13 mouse cellular contexts compared by ENCODE assay signal in the genomic region with DNA sequence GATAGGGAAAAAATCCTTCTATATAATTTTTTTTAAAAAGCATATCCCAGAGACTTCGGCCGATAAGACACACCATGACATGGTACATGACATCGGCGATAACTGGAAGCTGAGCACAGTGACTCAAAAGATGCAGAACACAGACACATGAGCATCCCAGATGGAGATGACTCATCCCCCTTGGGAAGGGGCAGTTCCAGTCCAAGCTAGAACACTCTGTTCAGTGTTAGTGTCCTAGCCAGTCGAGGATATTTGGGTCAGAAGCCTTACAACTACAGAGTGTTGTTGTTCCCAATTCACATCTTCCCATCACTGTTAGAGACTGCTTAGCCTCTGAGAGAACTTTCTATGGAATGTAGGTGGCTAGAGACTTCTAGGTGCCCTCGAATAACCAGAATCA. TPM values are rescaled to one million over a fixed set of nuclear protein-coding genes. Genes with fewer than 3 reads are reported as not detected.
DNase-seq lines count a peak whose midpoint lies in the region; ATAC-seq and TF ChIP-seq lines count a peak whose summit lies in the region.
"Had no signal": no experiment of that assay in that cellular context is flagged by ENCODE, and none has a peak within 500 bp of the region (broad histone marks: within the 10 kb centered on the region; RNA-seq: fewer than 3 reads in every experiment).

No protein-coding gene starts in this region.

- DNase-seq in adrenal gland, adult 2 months, result peak; percentile 8
- no peak for DNase-seq in adrenal gland, postnatal 25 days
- peak; percentile 11 for DNase-seq in left cerebral cortex, adult 11 months (ENCODE audit: low spot score)
- no peak for DNase-seq in left cerebral cortex, adult 8-10 months (ENCODE audit: low spot score in 2 of 2)
- peak; percentile 84 for DNase-seq in adipocyte (ENCODE audit: low spot score)
- DNase-seq in heart, postnatal 0 days (ENCODE audit: low spot score), result peak; percentile 25
- DNase-seq in stomach, postnatal 0 days (ENCODE audit: low spot score), result no peak
- DNase-seq: right cerebral cortex, postnatal 25 days; thymus, adult 18-20 months had no signal

- H3K4me1 ChIP-seq in heart, postnatal 0 days (ENCODE audit: control insufficient read depth, insufficient read depth), result no peaks in the 10 kb centered on the region
- no peaks in the 10 kb centered on the region for H3K4me1 ChIP-seq in stomach, postnatal 0 days (replicated peaks; ENCODE audit: control insufficient read depth, insufficient read depth)
- H3K4me1 ChIP-seq in midbrain, embryonic 13.5 days (replicated peaks), result peaks cover 13% of the 10 kb centered on the region

- WGBS in heart, postnatal 0 days, result 69% methylated on average over 6 of the region's 6 CpGs
- WGBS in stomach, postnatal 0 days, result 79% methylated on average over 6 of the region's 6 CpGs
- 92% methylated on average over 6 of the region's 6 CpGs for WGBS in midbrain, embryonic 13.5 days

- TF ChIP-seq EP300 in heart, postnatal 0 days (IDR thresholded peaks at IDR 0.05; ENCODE audit: low read depth), result peak; percentile 49; the same call in 1 of the 2 replicates
- TF ChIP-seq EP300 in stomach, postnatal 0 days (optimal IDR thresholded peaks at IDR 0.05), result no peak

- H3K36me3 ChIP-seq in heart, postnatal 0 days (replicated peaks; ENCODE audit: control insufficient read depth, insufficient read depth, low read length), result no peaks in the 10 kb centered on the region
- H3K36me3 ChIP-seq in stomach, postnatal 0 days (ENCODE audit: control insufficient read depth, insufficient read depth, low read length), result no peaks in the 10 kb centered on the region
- H3K36me3 ChIP-seq in midbrain, embryonic 13.5 days, result no peaks in the 10 kb centered on the region
- H3K36me3 ChIP-seq: limb, embryonic 15.5 days had no signal

- ATAC-seq in heart, postnatal 0 days (ENCODE audit: insufficient read depth, low read depth), result peak; percentile 53
- ATAC-seq in stomach, postnatal 0 days (ENCODE audit: low FRiP score, low TSS enrichment), result no peak
- ATAC-seq in midbrain, embryonic 13.5 days, result no peak
- ATAC-seq: Patski had no signal

- H3K9ac ChIP-seq in heart, postnatal 0 days (replicated peaks; ENCODE audit: low read depth, low read length), result no peak overlapping the region
- no peak overlapping the region for H3K9ac ChIP-seq in stomach, postnatal 0 days (ENCODE audit: low read length)
- H3K9ac ChIP-seq in midbrain, embryonic 13.5 days (replicated peaks), result no peak overlapping the region
- H3K9ac ChIP-seq: limb, embryonic 15.5 days had no signal

- no peaks in the 10 kb centered on the region for H3K9me3 ChIP-seq in heart, postnatal 0 days (replicated peaks; ENCODE audit: control insufficient read depth, low read length)
- H3K9me3 ChIP-seq in stomach, postnatal 0 days (ENCODE audit: control insufficient read depth, low read length), result no peaks in the 10 kb centered on the region
- no peaks in the 10 kb centered on the region for H3K9me3 ChIP-seq in midbrain, embryonic 13.5 days
- H3K9me3 ChIP-seq: limb, embryonic 15.5 days had no signal

- H3K27ac ChIP-seq in heart, postnatal 0 days (ENCODE audit: low read depth), result peak overlapping the region; percentile 30; the same call in 1 of the 2 replicates
- H3K27ac ChIP-seq in stomach, postnatal 0 days (replicated peaks), result no peak overlapping the region
- H3K27ac ChIP-seq in midbrain, embryonic 13.5 days, result no peak overlapping the region
- H3K27ac ChIP-seq: layer of hippocampus, adult 2 months; limb, embryonic 15.5 days had no signal

- no peak overlapping the region for H3K4me2 ChIP-seq in heart, postnatal 0 days (ENCODE audit: low read depth, low read length)
- H3K4me2 ChIP-seq in stomach, postnatal 0 days (replicated peaks; ENCODE audit: low read depth), result no peak overlapping the region
- H3K4me2 ChIP-seq in midbrain, embryonic 13.5 days (replicated peaks), result no peak overlapping the region
- H3K4me2 ChIP-seq: limb, embryonic 15.5 days had no signal

- no peak overlapping the region for H3K4me3 ChIP-seq in heart, postnatal 0 days (ENCODE audit: low read depth, low read length)
- H3K4me3 ChIP-seq in stomach, postnatal 0 days (ENCODE audit: low read depth, low read length), result no peak overlapping the region
- no peak overlapping the region for H3K4me3 ChIP-seq in midbrain, embryonic 13.5 days (replicated peaks)
- H3K4me3 ChIP-seq: layer of hippocampus, adult 2 months; limb, embryonic 15.5 days had no signal

- no peak for TF ChIP-seq CTCF in heart, postnatal 0 days (IDR thresholded peaks at IDR 0.05; ENCODE audit: low read depth)
- TF ChIP-seq CTCF in stomach, postnatal 0 days (IDR thresholded peaks at IDR 0.05; ENCODE audit: low read depth), result no peak

- H3K27me3 ChIP-seq in heart, postnatal 0 days (ENCODE audit: control insufficient read depth, insufficient read depth, low read length), result peaks cover 17% of the 10 kb centered on the region; the same call in 1 of the 2 replicates
- H3K27me3 ChIP-seq in stomach, postnatal 0 days (ENCODE audit: control insufficient read depth, insufficient read depth, low read length), result no peaks in the 10 kb centered on the region
- H3K27me3 ChIP-seq in midbrain, embryonic 13.5 days, result no peaks in the 10 kb centered on the region
- H3K27me3 ChIP-seq: limb, embryonic 15.5 days had no signal

RNA-seq across cellular contexts. Expression of gene Rhoj, which starts 4.0 kb away (rescaled TPM):
- total RNA-seq in adrenal gland, adult 2 months (2021), result 10 to 100 TPM; 13.8 to 20.3 TPM
- polyA plus RNA-seq in adrenal gland, adult 2 months (2012; rRNA removed), result 17.6 and 21.5 TPM in 2 replicates
- 12.8 and 13.4 TPM in 2 replicates for total RNA-seq in adrenal gland, postnatal 25 days (2021)
- 1 to 10 TPM; 3.5 to 5.2 (median 4.0) TPM for total RNA-seq in left cerebral cortex, adult 8-10 months (2022)
- total RNA-seq in heart, postnatal 0 days (2014; rRNA removed; ENCODE audit: low replicate concordance), result 107 and 146 TPM in 2 replicates
- polyA plus RNA-seq in heart, postnatal 0 days (2015; fragmentation: Nextera tagmentation; extraction: Ambion mirVana), result 42.9 TPM in 2 replicates
- polyA plus RNA-seq in stomach, postnatal 0 days (2015; fragmentation: Nextera tagmentation; extraction: Ambion mirVana), result 41.2 and 43.0 TPM in 2 replicates
- 17.9 and 23.5 TPM in 2 replicates for polyA plus RNA-seq in midbrain, embryonic 13.5 days (2015; fragmentation: Nextera tagmentation; extraction: Ambion mirVana)

Comparison
In these comparisons a context has a peak if more than half of its experiments do, and no peak if none do; other contexts are left out.
1. DNase-seq: peak in adrenal gland, adult 2 months (single experiment), left cerebral cortex, adult 11 months (single experiment), adipocyte (single experiment) and heart, postnatal 0 days (single experiment); none in adrenal gland, postnatal 25 days (single experiment), left cerebral cortex, adult 8-10 months (0 of 2) and stomach, postnatal 0 days (single experiment).